Mouse (Mus musculus) ovary, postnatal 10 days (tissue): ENCODE measurements at regions not wholly inside any gene's neighbourhood (a gene's known extent, or its start where the extent isn't known, plus 50 kb on each side); places are given as distances from the start of the nearest gene placed in this dataset.
A peak's percentile ranks its signal among the peaks of the same experiment; 100 is the strongest.

ENCODE experiments used
- DNase-seq: peaks from one replicate; pipeline ENCODE4 v3.0.0; 2022; ENCODE audit warnings: low spot score

- DNase-seq = peak; percentile 52
These were observed 56.3 kb upstream of the Mctp2 start for GRCm38 (mm10) chr7:72362690-72363089.

- no peak for DNase-seq
These were observed 84.9 kb upstream of the Mctp2 start for GRCm38 (mm10) chr7:72391323-72391722.

- peak; percentile 10 for DNase-seq
These were observed 93.6 kb upstream of the Mctp2 start for GRCm38 (mm10) chr7:72400056-72400455.

- DNase-seq = no peak
These were observed 99.7 kb upstream of the Mctp2 start for GRCm38 (mm10) chr7:72406131-72406530.

- no peak for DNase-seq
These were observed 102.1 kb upstream of the Mctp2 start for GRCm38 (mm10) chr7:72408409-72408986.

GRCm38 (mm10) chr7:72438552-72438951, 132.1 kb upstream of the Mctp2 start:
- DNase-seq = no peak

- DNase-seq = no peak
These were observed 135.6 kb upstream of the Mctp2 start for GRCm38 (mm10) chr7:72442001-72442400.

- no peak for DNase-seq
These were observed 137.6 kb upstream of the Mctp2 start for GRCm38 (mm10) chr7:72444016-72444415.

GRCm38 (mm10) chr7:72444792-72445191, 138.4 kb upstream of the Mctp2 start:
- no peak for DNase-seq

GRCm38 (mm10) chr7:72446911-72447310, 140.5 kb upstream of the Mctp2 start:
- no peak for DNase-seq

GRCm38 (mm10) chr7:72462978-72463377, 156.6 kb upstream of the Mctp2 start:
- DNase-seq = no peak

GRCm38 (mm10) chr7:72464658-72465057, 158.2 kb upstream of the Mctp2 start:
- no peak for DNase-seq

GRCm38 (mm10) chr7:72469691-72470090, 163.3 kb upstream of the Mctp2 start:
- no peak for DNase-seq

- DNase-seq = no peak
These were observed 168.3 kb upstream of the Mctp2 start for GRCm38 (mm10) chr7:72474751-72475150.

- DNase-seq = no peak
These were observed 172.5 kb upstream of the Mctp2 start for GRCm38 (mm10) chr7:72478936-72479335.

- no peak for DNase-seq
These were observed 174.9 kb upstream of the Mctp2 start for GRCm38 (mm10) chr7:72481275-72481674.

GRCm38 (mm10) chr7:72490161-72490560, 183.8 kb upstream of the Mctp2 start:
- DNase-seq = no peak

GRCm38 (mm10) chr7:72493292-72493691, 186.9 kb upstream of the Mctp2 start:
- DNase-seq = no peak

GRCm38 (mm10) chr7:72496933-72497631, 190.7 kb upstream of the Mctp2 start:
- DNase-seq = no peak

- DNase-seq = no peak
These were observed 192.3 kb upstream of the Mctp2 start for GRCm38 (mm10) chr7:72498562-72499230.

- no peak for DNase-seq
These were observed 193.4 kb upstream of the Mctp2 start for GRCm38 (mm10) chr7:72499788-72500187.

- no peak for DNase-seq
These were observed 193.8 kb upstream of the Mctp2 start for GRCm38 (mm10) chr7:72500190-72500589.

- no peak for DNase-seq
These were observed 194.6 kb upstream of the Mctp2 start for GRCm38 (mm10) chr7:72500996-72501395.
